ENCODE assay signal across 23 mouse cellular contexts in genomic region chr2:163355666-163356065, GRCm38 (mm10). TPM values are rescaled to one million over a fixed set of nuclear protein-coding genes. Genes with fewer than 3 reads are reported as not detected.
DNase-seq lines count a peak whose midpoint lies in the region; ATAC-seq and TF ChIP-seq lines count a peak whose summit lies in the region.
"Had no signal": no experiment of that assay in that cellular context is flagged by ENCODE, and none has a peak within 500 bp of the region (broad histone marks: within the 10 kb centered on the region; RNA-seq: fewer than 3 reads in every experiment).

No protein-coding gene starts in this region.

- 61% methylated on average over 8 of the region's 8 CpGs for WGBS in heart, embryonic 13.5 days
- WGBS in heart, postnatal 0 days: 55% methylated on average over 8 of the region's 8 CpGs
- WGBS in liver, postnatal 0 days (ENCODE audit: insufficient replicate concordance): 39% methylated on average over 8 of the region's 8 CpGs
- WGBS in cerebellum, adult 2 months: 81% methylated on average over 8 of the region's 8 CpGs

- no peak for DNase-seq in gastrocnemius, adult 2 months
- no peak for DNase-seq in gastrocnemius, postnatal 25 days
- no peak for DNase-seq in heart, adult 18-20 months
- DNase-seq in heart, postnatal 0 days (ENCODE audit: low spot score): no peak
- DNase-seq in liver, postnatal 0 days: no peak
- no peak for DNase-seq in left cerebral cortex, postnatal 25 days (ENCODE audit: low spot score in 2 of 2)
- DNase-seq in cerebellum, adult 2 months: no peak
- DNase-seq: adrenal gland, adult 2 months; cerebellum, adult 11-12 months; cerebellum, postnatal 14 days; kidney, adult 18-20 months; kidney, postnatal 4 days; lung, embryonic 14.5 days; thymus, postnatal 4 days had no signal

- no peaks in the 10 kb centered on the region for H3K27me3 ChIP-seq in heart, embryonic 13.5 days (replicated peaks)
- H3K27me3 ChIP-seq in heart, postnatal 0 days (ENCODE audit: control insufficient read depth, insufficient read depth, low read length): no peaks in the 10 kb centered on the region
- no peaks in the 10 kb centered on the region for H3K27me3 ChIP-seq in liver, postnatal 0 days (ENCODE audit: insufficient read depth, low read length)
- no peaks in the 10 kb centered on the region; the same call in 1 of the 2 replicates for H3K27me3 ChIP-seq in cerebellum, adult 2 months (ENCODE audit: control insufficient read depth, insufficient read depth, low read length)
- H3K27me3 ChIP-seq: forebrain, embryonic 12.5 days; midbrain, embryonic 13.5 days; Patski had no signal

- peak overlapping the region; percentile 47 for H3K9ac ChIP-seq in heart, embryonic 13.5 days
- no peak overlapping the region for H3K9ac ChIP-seq in heart, postnatal 0 days (replicated peaks; ENCODE audit: low read depth, low read length)
- peak overlapping the region; percentile 26; the same call in 1 of the 2 replicates for H3K9ac ChIP-seq in liver, postnatal 0 days (replicated peaks)
- H3K9ac ChIP-seq: forebrain, embryonic 12.5 days; hindbrain, embryonic 12.5 days; limb, embryonic 13.5 days; lung, embryonic 14.5 days; midbrain, embryonic 13.5 days had no signal

- intact Hi-C loops in gastrocnemius, adult 2 months (cut with DNase I): no loop called here
- intact Hi-C loops in left cerebral cortex, postnatal 25 days (cut with DNase I): no loop called here

- peaks cover 9% of the 10 kb centered on the region for H3K36me3 ChIP-seq in heart, embryonic 13.5 days
- 0 out of 2 replicates have a peak, but pooled peaks cover 6% of the 10 kb centered on the region for H3K36me3 ChIP-seq in heart, postnatal 0 days (replicated peaks; ENCODE audit: control insufficient read depth, insufficient read depth, low read length)
- H3K36me3 ChIP-seq in liver, postnatal 0 days (replicated peaks; ENCODE audit: insufficient read depth, low read length): no peaks in the 10 kb centered on the region
- H3K36me3 ChIP-seq: forebrain, embryonic 12.5 days; hindbrain, embryonic 12.5 days; limb, embryonic 13.5 days; midbrain, embryonic 13.5 days had no signal

- no peak for ATAC-seq in heart, embryonic 13.5 days (ENCODE audit: extremely low read depth, insufficient number of reproducible peaks, low FRiP score, low TSS enrichment)
- ATAC-seq in heart, postnatal 0 days (ENCODE audit: insufficient read depth, low read depth): no peak
- no peak for ATAC-seq in liver, postnatal 0 days
- ATAC-seq: midbrain, embryonic 13.5 days; Patski had no signal

- no peak for TF ChIP-seq POLR2A in cerebellum, adult 2 months (IDR thresholded peaks at IDR 0.05; ENCODE audit: borderline replicate concordance, insufficient read depth, low read length)

- H3K27ac ChIP-seq in gastrocnemius, adult 2 months: peak overlapping the region; percentile 92
- H3K27ac ChIP-seq in heart, embryonic 13.5 days (replicated peaks): peak overlapping the region; percentile 99
- H3K27ac ChIP-seq in heart, postnatal 0 days (ENCODE audit: low read depth): peak overlapping the region; percentile 90
- peak overlapping the region; percentile 55 for H3K27ac ChIP-seq in liver, postnatal 0 days (ENCODE audit: low read depth)
- H3K27ac ChIP-seq in cerebellum, adult 2 months (ENCODE audit: insufficient read depth, low read length): no peak overlapping the region
- H3K27ac ChIP-seq: forebrain, embryonic 12.5 days; limb, embryonic 13.5 days; midbrain, embryonic 13.5 days; stomach, postnatal 0 days had no signal

- no peak overlapping the region for H3K4me3 ChIP-seq in gastrocnemius, adult 2 months
- 0 out of 2 replicates have a peak overlapping the region, but pooled peaks have one; percentile 26 for H3K4me3 ChIP-seq in heart, embryonic 13.5 days
- no peak overlapping the region for H3K4me3 ChIP-seq in heart, postnatal 0 days (ENCODE audit: low read depth, low read length)
- H3K4me3 ChIP-seq in liver, postnatal 0 days (ENCODE audit: low read depth, low read length): peak overlapping the region; percentile 34
- no peak overlapping the region for H3K4me3 ChIP-seq in cerebellum, adult 2 months (replicated peaks; ENCODE audit: insufficient read depth, low read depth, low read length)
- H3K4me3 ChIP-seq: forebrain, embryonic 12.5 days; hindbrain, embryonic 12.5 days; limb, embryonic 13.5 days; midbrain, embryonic 13.5 days had no signal

- peaks cover 98% of the 10 kb centered on the region for H3K4me1 ChIP-seq in heart, embryonic 13.5 days
- H3K4me1 ChIP-seq in heart, postnatal 0 days (ENCODE audit: control insufficient read depth, insufficient read depth): peaks cover 72% of the 10 kb centered on the region
- H3K4me1 ChIP-seq in liver, postnatal 0 days (ENCODE audit: insufficient read depth): 0 out of 2 replicates have a peak, but pooled peaks cover 8% of the 10 kb centered on the region
- no peaks in the 10 kb centered on the region for H3K4me1 ChIP-seq in cerebellum, adult 2 months (ENCODE audit: control insufficient read depth, insufficient read depth, low read length)
- H3K4me1 ChIP-seq: forebrain, embryonic 12.5 days; hindbrain, embryonic 12.5 days; midbrain, embryonic 13.5 days had no signal

- TF ChIP-seq CTCF in gastrocnemius, adult 2 months (IDR thresholded peaks at IDR 0.05): no peak
- TF ChIP-seq CTCF in heart, postnatal 0 days (IDR thresholded peaks at IDR 0.05; ENCODE audit: low read depth): no peak
- TF ChIP-seq CTCF in liver, postnatal 0 days (IDR thresholded peaks at IDR 0.05; ENCODE audit: low read depth): no peak
- no peak for TF ChIP-seq CTCF in cerebellum, adult 2 months (IDR thresholded peaks at IDR 0.05; ENCODE audit: borderline replicate concordance, insufficient read depth, low read depth, low read length)

- no peaks in the 10 kb centered on the region for H3K9me3 ChIP-seq in heart, embryonic 13.5 days
- H3K9me3 ChIP-seq in heart, postnatal 0 days (replicated peaks; ENCODE audit: control insufficient read depth, low read length): no peaks in the 10 kb centered on the region
- H3K9me3 ChIP-seq in liver, postnatal 0 days (ENCODE audit: low read length): no peaks in the 10 kb centered on the region
- H3K9me3 ChIP-seq: forebrain, embryonic 12.5 days; hindbrain, embryonic 12.5 days; limb, embryonic 13.5 days; midbrain, embryonic 13.5 days had no signal

- peak overlapping the region; percentile 52 for H3K4me2 ChIP-seq in heart, embryonic 13.5 days
- no peak overlapping the region for H3K4me2 ChIP-seq in heart, postnatal 0 days (ENCODE audit: low read depth, low read length)
- peak overlapping the region; percentile 63 for H3K4me2 ChIP-seq in liver, postnatal 0 days (ENCODE audit: low read depth, low read length)
- H3K4me2 ChIP-seq: forebrain, embryonic 12.5 days; hindbrain, embryonic 12.5 days; limb, embryonic 13.5 days; lung, embryonic 14.5 days; midbrain, embryonic 13.5 days had no signal

- no peak for TF ChIP-seq EP300 in heart, postnatal 0 days (IDR thresholded peaks at IDR 0.05; ENCODE audit: low read depth)
- TF ChIP-seq EP300 in liver, postnatal 0 days (IDR thresholded peaks at IDR 0.05; ENCODE audit: low read depth): no peak

RNA-seq across cellular contexts. Expression of gene Jph2, which starts 42.1 kb away (rescaled TPM):
- total RNA-seq in gastrocnemius, adult 2 months (2021): 100 to 1,000 TPM; 424 to 437 TPM
- 100 to 1,000 TPM; 424 to 451 TPM for total RNA-seq in gastrocnemius, postnatal 25 days (2021)
- polyA plus RNA-seq in heart, embryonic 13.5 days (2015; fragmentation: Nextera tagmentation; extraction: Ambion mirVana): 41.5 and 42.9 TPM in 2 replicates
- 100 to 1,000 TPM; 393 to 402 TPM for total RNA-seq in heart, adult 18-20 months (2021)
- total RNA-seq in heart, postnatal 0 days (2014; rRNA removed; ENCODE audit: low replicate concordance): 215 and 246 TPM in 2 replicates
- polyA plus RNA-seq in heart, postnatal 0 days (2015; fragmentation: Nextera tagmentation; extraction: Ambion mirVana): 47.3 and 61.7 TPM in 2 replicates
- 0.11 and 0.19 TPM in 2 replicates for polyA plus RNA-seq in liver, postnatal 0 days (2015; fragmentation: Nextera tagmentation; extraction: Ambion mirVana)
- total RNA-seq in left cerebral cortex, postnatal 25 days (2021): under 1 TPM; 0.46 to 0.48 TPM
- 0.48 and 0.52 TPM in 2 replicates for polyA plus RNA-seq in cerebellum, adult 2 months (2012; rRNA removed)
- total RNA-seq: megakaryocyte, adult 5-6 weeks; monocyte, adult 5-6 weeks had no signal

Comparison
In these comparisons a context has a peak if more than half of its experiments do, and no peak if none do; other contexts are left out.
1. H3K4me3 ChIP-seq: peak in heart, embryonic 13.5 days (single experiment) and liver, postnatal 0 days (single experiment); none in gastrocnemius, adult 2 months (single experiment), heart, postnatal 0 days (single experiment) and cerebellum, adult 2 months (single experiment).
2. RNA of gene Jph2, which starts 42.1 kb away (total RNA-seq): 424 to 451 TPM in gastrocnemius, postnatal 25 days, 424 to 437 TPM in gastrocnemius, adult 2 months, 393 to 402 TPM in heart, adult 18-20 months and 215 to 246 TPM in heart, postnatal 0 days; 0.46 to 0.48 TPM in left cerebral cortex, postnatal 25 days; every median in the first group is over 100 times any median in the second.